17 mouse cellular contexts compared by ENCODE assay signal in genomic region chr13:112762548-112762947, GRCm38 (mm10). TPM values are rescaled to one million over a fixed set of nuclear protein-coding genes. Genes with fewer than 3 reads are reported as not detected.
A peak's percentile ranks its signal among the peaks of the same experiment; 100 is the strongest.
DNase-seq lines count a peak whose midpoint lies in the region; ATAC-seq lines count a peak whose summit lies in the region.
"Had no signal": no experiment of that assay in that cellular context is flagged by ENCODE, and none has a peak within 500 bp of the region (broad histone marks: within the 10 kb centered on the region; RNA-seq: fewer than 3 reads in every experiment).

No protein-coding gene starts in this region.

- H3K4me2 ChIP-seq in heart, embryonic 12.5 days: no peak overlapping the region
- H3K4me2 ChIP-seq in kidney, embryonic 16.5 days (replicated peaks; ENCODE audit: low read depth, low read length): no peak overlapping the region
- no peak overlapping the region for H3K4me2 ChIP-seq in intestine, embryonic 16.5 days (ENCODE audit: low read depth, low read length)
- H3K4me2 ChIP-seq: embryonic facial prominence, embryonic 13.5 days; forebrain, embryonic 12.5 days; limb, embryonic 15.5 days; midbrain, embryonic 11.5 days had no signal

- H3K4me3 ChIP-seq in heart, embryonic 12.5 days: no peak overlapping the region
- H3K4me3 ChIP-seq in kidney, embryonic 16.5 days (ENCODE audit: low read length): no peak overlapping the region
- H3K4me3 ChIP-seq in intestine, embryonic 16.5 days (ENCODE audit: low read length): no peak overlapping the region
- H3K4me3 ChIP-seq: embryonic facial prominence, embryonic 13.5 days; forebrain, embryonic 12.5 days; limb, embryonic 15.5 days had no signal

- H3K27ac ChIP-seq in heart, embryonic 12.5 days (ENCODE audit: poor library complexity, severe bottlenecking): no peak overlapping the region
- H3K27ac ChIP-seq in kidney, embryonic 16.5 days (ENCODE audit: low read length): 0 out of 2 replicates have a peak overlapping the region, but pooled peaks have one; percentile 2
- H3K27ac ChIP-seq in intestine, embryonic 16.5 days (ENCODE audit: low read length): peak overlapping the region; percentile 50; the same call in 1 of the 2 replicates
- H3K27ac ChIP-seq: forebrain, embryonic 12.5 days had no signal

- no peak for ATAC-seq in heart, embryonic 12.5 days (ENCODE audit: insufficient number of reproducible peaks, low FRiP score)
- no peak for ATAC-seq in kidney, embryonic 16.5 days (ENCODE audit: low FRiP score, low TSS enrichment)
- ATAC-seq in intestine, embryonic 16.5 days: no peak; the same call in 1 of the 2 replicates
- no peak for ATAC-seq in granulocyte monocyte progenitor cell, adult 5-6 weeks (replicated peaks; ENCODE audit: poor library complexity, severe bottlenecking)

- H3K27me3 ChIP-seq in heart, embryonic 12.5 days (replicated peaks): no peaks in the 10 kb centered on the region
- no peaks in the 10 kb centered on the region for H3K27me3 ChIP-seq in kidney, embryonic 16.5 days (ENCODE audit: insufficient read depth, low read length)
- no peaks in the 10 kb centered on the region for H3K27me3 ChIP-seq in intestine, embryonic 16.5 days (replicated peaks; ENCODE audit: control insufficient read depth, insufficient read depth, low read length)
- H3K27me3 ChIP-seq: embryonic facial prominence, embryonic 13.5 days; forebrain, embryonic 12.5 days; limb, embryonic 15.5 days had no signal

- peak; percentile 91 for DNase-seq in heart, adult 11 months
- DNase-seq in kidney, postnatal 14 days: no peak
- peak; percentile 37 for DNase-seq in NIH3T3 (ENCODE audit: low read depth)
- DNase-seq in spleen, postnatal 4 days (ENCODE audit: low spot score in 2 of 2): no peak
- DNase-seq: B cell, adult 2 months; cerebellum, postnatal 14 days; kidney, adult 11 months; spleen, adult 18-20 months; thymus, postnatal 4 days had no signal

- H3K9me3 ChIP-seq in heart, embryonic 12.5 days (replicated peaks): peaks cover 9% of the 10 kb centered on the region
- peaks cover 10% of the 10 kb centered on the region for H3K9me3 ChIP-seq in kidney, embryonic 16.5 days (ENCODE audit: low read length)
- H3K9me3 ChIP-seq in intestine, embryonic 16.5 days (ENCODE audit: control insufficient read depth, low read length): peaks cover 6% of the 10 kb centered on the region
- H3K9me3 ChIP-seq: limb, embryonic 15.5 days had no signal

- peaks cover 44% of the 10 kb centered on the region for H3K4me1 ChIP-seq in heart, embryonic 12.5 days (replicated peaks)
- peaks cover 21% of the 10 kb centered on the region for H3K4me1 ChIP-seq in kidney, embryonic 16.5 days (ENCODE audit: insufficient read depth, low read length)
- peaks cover 11% of the 10 kb centered on the region; the same call in 1 of the 2 replicates for H3K4me1 ChIP-seq in intestine, embryonic 16.5 days (ENCODE audit: control insufficient read depth, insufficient read depth, low read length)
- H3K4me1 ChIP-seq: forebrain, embryonic 12.5 days had no signal

- no peaks in the 10 kb centered on the region for H3K36me3 ChIP-seq in heart, embryonic 12.5 days
- H3K36me3 ChIP-seq in kidney, embryonic 16.5 days (ENCODE audit: insufficient read depth, low read length): no peaks in the 10 kb centered on the region; the same call in 1 of the 2 replicates
- H3K36me3 ChIP-seq in intestine, embryonic 16.5 days (ENCODE audit: control insufficient read depth, insufficient read depth, low read length): no peaks in the 10 kb centered on the region
- H3K36me3 ChIP-seq: embryonic facial prominence, embryonic 13.5 days; forebrain, embryonic 12.5 days; limb, embryonic 15.5 days had no signal

- WGBS in heart, embryonic 12.5 days: 54% methylated on average over 4 of the region's 4 CpGs
- 18% methylated on average over 4 of the region's 4 CpGs for WGBS in kidney, embryonic 16.5 days
- 50% methylated on average over 4 of the region's 4 CpGs for WGBS in intestine, embryonic 16.5 days

- H3K9ac ChIP-seq in heart, embryonic 12.5 days: no peak overlapping the region
- no peak overlapping the region for H3K9ac ChIP-seq in kidney, embryonic 16.5 days (replicated peaks; ENCODE audit: low read length)
- no peak overlapping the region for H3K9ac ChIP-seq in intestine, embryonic 16.5 days (ENCODE audit: low read depth, low read length)
- H3K9ac ChIP-seq: embryonic facial prominence, embryonic 13.5 days; forebrain, embryonic 12.5 days; limb, embryonic 15.5 days had no signal

RNA-seq across cellular contexts. Expression of gene Plpp1, which starts 38.0 kb away (rescaled TPM):
- 46.9 and 49.0 TPM in 2 replicates for polyA plus RNA-seq in heart, embryonic 12.5 days (2016; fragmentation: Nextera tagmentation; extraction: Ambion mirVana)
- 103 and 120 TPM in 2 replicates for polyA plus RNA-seq in kidney, embryonic 16.5 days (2015; fragmentation: Nextera tagmentation; extraction: Ambion mirVana)
- polyA plus RNA-seq in intestine, embryonic 16.5 days (2015; fragmentation: Nextera tagmentation; extraction: Ambion mirVana): 94.5 and 97.3 TPM in 2 replicates
- not detected in 2 replicates for total RNA-seq in granulocyte monocyte progenitor cell, adult 5-6 weeks (2014; fragmentation: Nextera tagmentation)
- total RNA-seq in granulocyte monocyte progenitor cell, adult 5-6 weeks (2017): not detected in 2 replicates

Comparison
In these comparisons a context has a peak if more than half of its experiments do, and no peak if none do; other contexts are left out.
1. DNase-seq: peak in heart, adult 11 months (single experiment) and NIH3T3 (single experiment); none in kidney, postnatal 14 days (single experiment) and spleen, postnatal 4 days (0 of 2).